Mouse (Mus musculus): Measurements from ENCODE around the gene Limch1.

DNA sequence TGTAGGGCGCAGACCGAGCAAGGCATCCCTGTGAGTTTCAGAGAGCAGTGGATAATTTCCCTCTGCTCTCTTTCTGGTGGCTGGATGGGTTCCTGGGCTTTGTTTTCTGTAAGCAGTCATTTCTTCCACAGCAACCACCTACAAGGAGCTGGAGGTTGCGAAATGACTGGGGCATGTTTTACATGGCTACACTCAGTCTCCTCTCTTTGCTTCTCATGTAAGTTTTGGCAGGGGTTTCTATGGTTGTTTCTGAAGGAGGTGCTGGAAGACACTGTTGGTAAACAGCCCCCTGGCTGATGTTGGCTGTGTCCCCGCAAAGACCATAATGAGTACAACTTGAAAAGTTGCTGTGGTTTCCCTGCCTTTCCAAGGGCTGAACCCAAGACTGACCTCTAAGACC, 155.5 kb downstream of the Limch1 start:
- no peak for TF ChIP-seq CTCF (IDR thresholded peaks at IDR 0.05; ENCODE audit: low read depth, low read length)
- no peak for TF ChIP-seq GATA1 (IDR thresholded peaks at IDR 0.05; ENCODE audit: borderline replicate concordance, low read length)
- no peak for TF ChIP-seq TAL1 (conservative IDR thresholded peaks at IDR 0.05; ENCODE audit: low read depth, low read length)
- TF ChIP-seq POLR2AphosphoS5 (IDR thresholded peaks at IDR 0.05; ENCODE audit: insufficient replicate concordance, low read depth, low read length) = no peak
- no peak for TF ChIP-seq GATA2 (IDR thresholded peaks at IDR 0.05; ENCODE audit: borderline replicate concordance, low read depth, low read length)
